In the genomic region with DNA sequence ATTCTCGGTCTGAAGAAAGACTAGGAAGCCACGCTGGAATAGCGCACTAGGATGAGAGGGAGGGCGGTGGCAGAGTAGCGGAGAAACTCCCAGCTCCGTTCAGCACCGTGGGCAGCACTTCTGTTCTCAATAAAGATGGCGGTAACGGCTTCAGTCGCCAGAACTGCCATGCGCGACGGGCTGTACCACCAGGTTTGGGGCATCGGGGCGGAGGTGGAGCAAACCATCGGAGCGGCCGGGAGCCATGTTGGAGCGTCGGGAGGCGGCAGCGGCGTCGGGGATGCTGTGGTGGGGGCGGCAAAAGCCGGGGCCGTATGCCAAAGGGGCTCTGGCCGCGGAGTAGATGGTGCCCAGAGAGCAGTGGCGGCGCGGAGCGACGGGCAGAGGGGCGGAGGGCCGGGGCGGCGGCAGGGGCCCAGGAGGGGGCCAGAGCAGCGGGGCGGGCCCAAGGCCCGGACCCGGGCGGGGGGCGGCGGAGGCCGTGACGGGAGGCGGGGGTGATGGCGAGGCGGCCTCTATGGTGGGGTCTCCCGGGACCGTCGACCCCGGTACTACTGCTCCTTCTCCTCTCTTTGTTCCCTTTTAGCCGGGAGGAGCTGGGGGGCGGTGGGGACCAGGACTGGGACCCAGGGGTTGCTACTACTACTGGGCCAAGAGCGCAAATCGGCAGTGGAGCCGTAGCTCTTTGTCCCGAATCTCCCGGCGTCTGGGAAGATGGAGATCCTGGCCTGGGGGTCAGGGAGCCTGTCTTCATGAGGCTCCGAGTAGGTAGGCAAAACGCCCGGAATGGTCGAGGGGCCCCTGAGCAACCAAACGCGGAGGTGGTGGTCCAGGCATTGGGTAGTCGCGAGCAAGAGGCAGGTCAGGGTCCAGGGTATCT, we compare ENCODE assay signal across 8 mouse cellular contexts. TPM values are rescaled to one million over a fixed set of nuclear protein-coding genes. Genes with fewer than 3 reads are reported as not detected.
DNase-seq lines count a peak whose midpoint lies in the region; ATAC-seq lines count a peak whose summit lies in the region.

A gene (plus strand): TSS at position 501 of the 880 bp plus-strand sequence.

- H3K9ac ChIP-seq in midbrain, embryonic 13.5 days (replicated peaks), result peak within 1 kb of the TSS; percentile 90

- peak within 1 kb of the TSS; percentile 62 for H3K4me3 ChIP-seq in heart, embryonic 10.5 days
- H3K4me3 ChIP-seq in midbrain, embryonic 13.5 days (replicated peaks), result peak within 1 kb of the TSS; percentile 81

- H3K4me2 ChIP-seq in midbrain, embryonic 13.5 days (replicated peaks), result peak within 1 kb of the TSS; percentile 90

- peak; percentile 91 for DNase-seq in heart, embryonic 10.5 days (ENCODE audit: low spot score)
- no peak for DNase-seq in heart, adult 9 months (ENCODE audit: low spot score in 2 of 2)
- DNase-seq in adrenal gland, postnatal 10 days, result peak; percentile 87
- peak; percentile 93 for DNase-seq in embryo, embryonic 11 days
- peak; percentile 73 for DNase-seq in heart, postnatal 4 days
- peak; percentile 77 to 92 for DNase-seq in left cerebral cortex, adult 9 months (ENCODE audit: low spot score in 2 of 2)
- DNase-seq in telencephalon, adult 2 months (ENCODE audit: low read depth, low spot score), result peak; percentile 91

- peaks cover 85% of the 10 kb centered on the region for H3K27me3 ChIP-seq in heart, embryonic 10.5 days (ENCODE audit: insufficient read depth, poor library complexity, severe bottlenecking)
- peaks cover 61% of the 10 kb centered on the region for H3K27me3 ChIP-seq in midbrain, embryonic 13.5 days

- peak; percentile 61 for ATAC-seq in midbrain, embryonic 13.5 days

- no peak within 1 kb of the TSS for H3K27ac ChIP-seq in heart, embryonic 10.5 days
- peak within 1 kb of the TSS; percentile 90 for H3K27ac ChIP-seq in midbrain, embryonic 13.5 days

- peaks cover 37% of the 10 kb centered on the region for H3K4me1 ChIP-seq in heart, embryonic 10.5 days
- peaks cover 62% of the 10 kb centered on the region for H3K4me1 ChIP-seq in midbrain, embryonic 13.5 days (replicated peaks)

- 2% methylated on average over 63 of the region's 70 CpGs for WGBS in heart, embryonic 10.5 days
- under 1% methylated on average over 52 of the region's 70 CpGs for WGBS in midbrain, embryonic 13.5 days

- no peaks in the 10 kb centered on the region for H3K36me3 ChIP-seq in heart, embryonic 10.5 days
- peaks cover 37% of the 10 kb centered on the region for H3K36me3 ChIP-seq in midbrain, embryonic 13.5 days

- no peaks in the 10 kb centered on the region for H3K9me3 ChIP-seq in heart, embryonic 10.5 days
- no peaks in the 10 kb centered on the region for H3K9me3 ChIP-seq in midbrain, embryonic 13.5 days

RNA-seq across cellular contexts. Expression of the gene that starts here (rescaled TPM):
- polyA plus RNA-seq in heart, embryonic 10.5 days (2016; fragmentation: Nextera tagmentation; extraction: Ambion mirVana), result 0.13 and 0.26 TPM in 2 replicates
- total RNA-seq in adrenal gland, postnatal 10 days (2021), result 1 to 10 TPM; 3.3 to 4.9 TPM
- total RNA-seq in heart, postnatal 4 days (2021), result under 1 TPM; 0.07 TPM
- polyA plus RNA-seq in midbrain, embryonic 13.5 days (2015; fragmentation: Nextera tagmentation; extraction: Ambion mirVana), result 17.7 and 18.0 TPM in 2 replicates

Comparison
In these comparisons a context has a peak if more than half of its experiments do, and no peak if none do; other contexts are left out.
1. RNA of the gene that starts here (polyA plus RNA-seq): 17.7 to 18.0 TPM in midbrain, embryonic 13.5 days; 0.13 to 0.26 TPM in heart, embryonic 10.5 days; every median in the first group is over 10 times any median in the second.
2. Peak in DNase-seq and H3K4me3 ChIP-seq in heart, embryonic 10.5 days; RNA of the gene not detected or under 1 TPM.
3. Peak in DNase-seq in heart, postnatal 4 days; RNA of the gene not detected or under 1 TPM.
4. DNase-seq: peak in adrenal gland, postnatal 10 days (single experiment), embryo, embryonic 11 days (single experiment), left cerebral cortex, adult 9 months (2 of 2) and telencephalon, adult 2 months (single experiment); none in heart, adult 9 months (0 of 2).